Mouse (Mus musculus): ENCODE results near the gene Mob2.

- TF ChIP-seq CTCF (conservative IDR thresholded peaks at IDR 0.05; ENCODE audit: low read length) = no peak
- TF ChIP-seq POU5F1 (IDR thresholded peaks at IDR 0.05; ENCODE audit: borderline replicate concordance, low read length) = no peak
Observed at GRCm38 (mm10) chr7:141960926-141961325, 99.9 kb downstream of the Mob2 start.

All from E14TG2a.4 (cell line).